Mouse (Mus musculus) R1 (cell line): Measurements from ENCODE around the gene Eprs.

Source experiments
- DNase-seq: peaks from one replicate; pipeline ENCODE4 v3.0.0-alpha.2; 2018; ENCODE audit warnings: low read depth, low spot score

Gene Eprs

DNA sequence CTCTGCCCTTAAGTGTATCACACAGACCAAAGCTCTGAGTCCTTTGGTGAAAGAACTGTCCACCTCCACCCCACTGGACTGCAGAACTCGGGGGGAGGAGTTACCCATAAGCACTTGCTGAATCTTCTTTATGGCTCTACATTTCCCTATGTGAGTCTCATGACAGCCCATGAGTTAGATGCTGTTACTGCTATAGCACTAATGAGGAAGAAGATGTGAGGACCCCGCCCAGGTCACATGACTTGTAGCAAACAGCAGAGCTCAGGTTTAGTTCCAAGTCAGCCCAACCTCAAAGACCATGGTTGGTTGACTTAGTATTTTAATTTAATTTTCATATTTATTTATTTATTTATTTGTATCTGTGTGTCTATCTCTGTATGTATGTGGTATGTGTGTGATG, 86.9 kb downstream of the Eprs start:
- no peak for DNase-seq

GRCm38 (mm10) chr1:185451077-185451476, 88.2 kb downstream of the Eprs start:
- no peak for DNase-seq

GRCm38 (mm10) chr1:185451495-185451894, 88.7 kb downstream of the Eprs start:
- no peak for DNase-seq

GRCm38 (mm10) chr1:185452461-185452860, 89.6 kb downstream of the Eprs start:
- DNase-seq, result no peak

DNA sequence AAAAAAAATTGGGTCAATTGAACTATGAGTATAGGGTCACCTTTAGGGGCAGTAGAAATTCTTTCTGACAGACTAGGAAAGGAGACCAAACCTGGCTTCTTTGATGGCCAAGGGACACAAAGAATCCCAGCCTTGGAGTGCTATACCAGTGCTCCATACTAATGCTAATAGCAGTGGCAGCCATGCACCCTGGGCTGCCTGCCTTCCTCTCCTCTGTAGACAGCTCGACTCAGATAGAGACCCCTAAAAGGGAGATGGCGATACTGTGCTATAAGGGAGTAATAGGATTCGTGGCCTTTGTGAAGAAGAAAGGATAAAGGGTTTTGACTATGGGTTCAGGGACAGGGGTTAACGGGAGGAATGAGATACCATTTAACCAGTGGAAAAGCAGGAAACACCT, 91.3 kb downstream of the Eprs start:
- no peak for DNase-seq

DNA sequence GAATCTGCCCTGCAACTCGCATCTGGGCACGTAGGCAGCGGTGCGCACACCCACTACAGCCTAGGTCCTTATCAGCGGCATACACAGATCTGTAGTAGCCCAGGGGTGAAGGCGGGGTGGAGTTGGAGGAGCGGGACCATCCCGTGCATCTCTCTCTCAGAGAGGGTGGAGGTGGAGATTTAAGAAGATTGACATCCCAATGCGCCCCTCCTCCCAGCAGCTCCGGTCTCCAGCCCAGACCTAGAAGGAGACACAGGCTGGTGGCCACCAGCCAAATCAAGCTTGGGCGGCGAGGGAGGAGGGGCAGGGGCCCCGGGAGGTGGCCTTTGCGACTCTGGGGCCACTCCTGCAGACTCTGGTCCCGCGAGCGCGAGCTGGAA, 91.7 kb downstream of the Eprs start, which contains the start of gene Slc30a10:
TSS of gene Slc30a10 (plus strand) at position 274 of the 380 bp plus-strand sequence.
- peak; percentile 87 for DNase-seq

DNA sequence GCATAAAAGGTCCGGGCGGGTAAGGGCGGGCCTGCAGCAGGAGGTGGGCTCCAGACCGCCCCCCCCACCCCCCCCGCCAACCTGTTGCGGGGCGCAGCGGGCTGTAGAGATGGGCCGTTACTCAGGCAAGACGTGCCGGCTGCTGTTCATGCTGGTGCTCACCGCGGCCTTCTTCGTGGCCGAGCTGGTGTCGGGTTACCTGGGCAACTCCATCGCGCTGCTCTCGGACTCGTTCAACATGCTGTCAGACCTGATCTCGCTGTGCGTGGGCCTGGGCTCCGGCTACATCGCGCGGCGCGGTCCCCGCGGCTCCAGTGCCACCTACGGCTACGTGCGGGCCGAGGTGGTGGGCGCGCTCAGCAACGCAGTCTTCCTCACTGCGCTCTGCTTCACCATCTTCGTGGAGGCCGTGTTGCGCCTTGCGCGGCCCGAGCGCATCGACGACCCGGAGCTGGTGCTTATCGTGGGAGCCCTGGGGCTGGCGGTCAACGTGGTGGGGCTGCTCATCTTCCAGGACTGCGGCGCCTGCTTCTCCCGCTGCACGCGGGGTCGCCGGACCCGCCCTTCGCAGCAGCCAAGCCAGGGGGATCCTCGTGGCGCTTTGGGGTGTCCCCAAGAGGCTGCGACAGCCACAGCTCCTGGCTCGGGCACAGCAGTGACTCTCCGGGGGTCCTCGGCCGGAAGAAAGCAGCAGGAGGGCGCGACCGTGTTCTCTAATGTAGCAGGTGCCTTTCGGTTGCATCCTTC, 92.3 kb downstream of the Eprs start:
- DNase-seq, result no peak

GRCm38 (mm10) chr1:185456327-185456726, 93.5 kb downstream of the Eprs start:
- DNase-seq, result no peak

DNA sequence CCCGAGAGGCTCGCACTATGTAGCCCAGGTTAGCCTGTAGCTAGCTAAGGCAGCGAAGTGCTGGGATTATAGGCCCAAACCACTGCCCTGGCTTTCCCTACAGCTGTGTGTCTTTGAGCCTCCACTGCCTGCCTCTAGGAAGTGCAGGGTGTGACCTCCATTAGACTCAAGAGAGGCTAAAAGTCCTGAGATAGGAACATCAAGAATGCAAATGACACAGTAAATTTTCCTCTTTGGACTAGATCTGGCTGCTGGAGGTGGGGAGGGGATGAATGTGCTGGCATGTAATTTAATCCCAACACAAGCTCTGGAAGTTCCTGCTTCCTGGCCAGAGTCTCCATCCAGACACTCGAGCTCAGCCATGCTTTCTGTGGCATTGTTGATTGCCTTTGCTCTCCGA, 97.3 kb downstream of the Eprs start:
- DNase-seq, result peak; percentile 55

DNA sequence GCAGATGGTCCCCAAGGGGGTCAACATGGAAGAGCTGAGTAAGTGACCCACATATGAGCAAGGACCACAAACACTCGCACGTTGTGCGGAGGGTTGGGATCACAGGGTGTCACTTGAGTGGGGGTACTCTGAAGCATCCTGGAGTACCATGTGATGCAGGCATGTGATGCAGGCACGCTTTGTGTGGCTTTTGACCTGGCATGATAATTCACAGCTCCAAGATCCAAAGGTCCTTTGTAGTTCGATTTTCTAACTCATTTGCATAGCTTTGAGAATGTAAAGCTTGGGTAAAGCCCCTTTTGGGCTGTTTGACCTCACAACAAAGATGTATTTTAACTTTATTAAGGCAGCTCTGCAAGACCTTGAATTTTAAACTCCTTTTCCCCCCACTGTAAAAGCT, 100.0 kb downstream of the Eprs start:
- DNase-seq, result no peak

DNA sequence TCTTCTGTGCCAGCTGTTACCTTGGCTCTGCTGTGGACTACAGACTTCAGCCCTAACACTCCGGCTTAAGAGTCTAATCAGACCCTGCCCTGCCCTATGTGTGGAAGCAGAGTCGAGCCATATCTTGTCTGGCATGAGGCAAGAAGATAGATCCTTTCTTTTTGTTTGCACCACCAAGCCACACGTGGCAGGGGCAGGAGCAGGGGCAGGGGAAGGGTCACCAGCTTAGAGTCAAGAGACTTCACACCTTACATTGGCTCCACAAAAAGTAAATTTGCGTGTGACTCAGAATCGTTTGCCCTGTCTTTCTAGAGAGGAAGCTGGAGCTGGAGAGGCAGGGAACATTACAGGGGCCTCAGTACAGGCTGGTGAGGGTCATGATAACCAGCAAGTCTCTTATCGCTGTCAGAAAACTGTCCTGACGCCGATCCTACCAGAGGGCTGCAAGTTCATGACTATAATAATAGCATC, 106.7 kb downstream of the Eprs start:
- no peak for DNase-seq

- no peak for DNase-seq
Observed at GRCm38 (mm10) chr1:185472025-185472720, 109.3 kb downstream of the Eprs start.

DNA sequence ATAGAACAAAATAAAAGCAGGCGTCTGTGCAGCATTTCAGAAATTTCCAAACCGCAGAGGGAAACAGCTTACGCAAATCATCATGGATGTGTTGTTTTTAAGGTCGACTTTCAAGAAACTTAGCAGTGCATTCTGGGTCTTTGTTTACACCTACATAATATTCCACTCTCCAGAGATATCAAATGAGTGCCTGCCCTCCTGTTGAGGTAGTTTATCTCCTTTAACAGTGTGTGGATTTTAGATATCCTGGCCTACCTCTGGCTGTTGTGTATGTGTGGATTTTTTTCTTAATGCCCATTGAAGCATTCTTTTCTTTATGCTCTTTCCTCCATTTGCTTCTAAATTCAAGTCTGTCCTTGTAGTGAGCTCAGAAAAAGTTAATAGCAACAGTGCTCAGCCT, 109.9 kb downstream of the Eprs start:
- DNase-seq, result no peak

DNA sequence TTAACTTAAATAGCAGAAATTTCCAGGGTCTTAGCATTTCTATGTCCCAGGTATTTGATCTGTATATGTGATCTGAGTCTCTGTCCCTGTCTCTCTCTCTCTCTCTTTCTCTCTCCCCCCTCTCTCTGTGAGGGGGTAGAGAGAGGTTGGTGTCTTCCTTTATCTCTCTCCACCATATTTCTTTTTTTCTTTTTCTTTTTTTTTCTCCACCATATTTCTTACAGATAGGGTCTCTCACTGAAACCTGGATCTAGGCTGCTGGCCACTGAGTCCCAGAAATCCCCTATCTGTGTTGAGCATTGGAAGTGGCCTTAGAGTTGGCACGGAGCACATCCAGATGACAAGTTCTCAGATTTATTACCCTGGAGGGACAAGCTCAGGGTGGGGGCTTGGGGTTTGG, 110.6 kb downstream of the Eprs start:
- DNase-seq, result no peak
